Mouse (Mus musculus): ENCODE results near the gene Vamp3. TPM values are rescaled to one million over a fixed set of nuclear protein-coding genes. Genes with fewer than 3 reads are reported as not detected.

Vamp3 gene
- polyA plus RNA-seq, 1 experiment from 2014 or later, result 131 TPM

- peaks cover 5% of the 10 kb centered on the region for H3K36me3 ChIP-seq (ENCODE audit: control insufficient read depth, insufficient read depth, low read length)
- peak overlapping the region; percentile 91 for H3K4me3 ChIP-seq (ENCODE audit: low read length)
- no peak overlapping the region for H3K9ac ChIP-seq (ENCODE audit: low read length)
- no peak for ATAC-seq (ENCODE audit: low read depth)
- peaks cover 10% of the 10 kb centered on the region for H3K4me1 ChIP-seq (replicated peaks; ENCODE audit: control insufficient read depth, insufficient read depth, low read length)
- H3K4me2 ChIP-seq (ENCODE audit: low read depth, low read length), result peak overlapping the region; percentile 57
- 79% methylated on average over 4 of the region's 4 CpGs for WGBS
- H3K27ac ChIP-seq (ENCODE audit: low read length), result peak overlapping the region; percentile 58; the same call in 1 of the 2 replicates
- H3K27me3 ChIP-seq (ENCODE audit: control insufficient read depth, insufficient read depth, low read depth, low read length), result no peaks in the 10 kb centered on the region
- H3K9me3 ChIP-seq (ENCODE audit: control insufficient read depth, low read length), result peaks cover 2% of the 10 kb centered on the region; the same call in 1 of the 2 replicates
Measured at GRCm38 (mm10) chr4:151058634-151059033, 871 bp upstream of the Vamp3 start.

GRCm38 (mm10) chr4:151051162-151051561, 6.6 kb downstream of the Vamp3 start:
- H3K27me3 ChIP-seq (ENCODE audit: control insufficient read depth, insufficient read depth, low read depth, low read length), result no peaks in the 10 kb centered on the region
- no peak overlapping the region for H3K4me2 ChIP-seq (ENCODE audit: low read depth, low read length)
- peaks cover 2% of the 10 kb centered on the region for H3K4me1 ChIP-seq (replicated peaks; ENCODE audit: control insufficient read depth, insufficient read depth, low read length)
- no peak overlapping the region for H3K27ac ChIP-seq (ENCODE audit: low read length)
- ATAC-seq (ENCODE audit: low read depth), result no peak
- peaks cover 23% of the 10 kb centered on the region for H3K36me3 ChIP-seq (ENCODE audit: control insufficient read depth, insufficient read depth, low read length)
- WGBS, result 82% methylated on average over 1 of the region's 1 CpGs
- H3K9me3 ChIP-seq (ENCODE audit: control insufficient read depth, low read length), result no peaks in the 10 kb centered on the region
- H3K9ac ChIP-seq (ENCODE audit: low read length), result no peak overlapping the region
- no peak overlapping the region for H3K4me3 ChIP-seq (ENCODE audit: low read length)

GRCm38 (mm10) chr4:151046524-151046923, 11.2 kb downstream of the Vamp3 start:
- Histone ChIP-seq H3K4me1 (replicated peaks; ENCODE audit: control insufficient read depth, insufficient read depth, low read length) (peaks cover 8% of the 10 kb centered on the region), H3K36me3 (ENCODE audit: control insufficient read depth, insufficient read depth, low read length) (peaks cover 16% of the 10 kb centered on the region; the same call in 1 of the 2 replicates)
- 86% methylated on average over 3 of the region's 3 CpGs for WGBS

GRCm38 (mm10) chr4:151044944-151045570, 12.7 kb downstream of the Vamp3 start:
- peaks cover 8% of the 10 kb centered on the region; the same call in 1 of the 2 replicates for H3K36me3 ChIP-seq (ENCODE audit: control insufficient read depth, insufficient read depth, low read length)
- peak overlapping the region; percentile 59 for H3K9ac ChIP-seq (ENCODE audit: low read length)
- H3K4me3 ChIP-seq (ENCODE audit: low read length), result peak overlapping the region; percentile 66
- H3K9me3 ChIP-seq (ENCODE audit: control insufficient read depth, low read length), result no peaks in the 10 kb centered on the region
- H3K4me2 ChIP-seq (ENCODE audit: low read depth, low read length), result peak overlapping the region; percentile 76
- 4% methylated on average over 21 of the region's 21 CpGs for WGBS
- H3K27me3 ChIP-seq (ENCODE audit: control insufficient read depth, insufficient read depth, low read depth, low read length), result no peaks in the 10 kb centered on the region
- no peak; the same call in 1 of the 2 replicates for ATAC-seq (ENCODE audit: low read depth)
- peak overlapping the region; percentile 42; the same call in 1 of the 2 replicates for H3K27ac ChIP-seq (ENCODE audit: low read length)
- peaks cover 8% of the 10 kb centered on the region for H3K4me1 ChIP-seq (replicated peaks; ENCODE audit: control insufficient read depth, insufficient read depth, low read length)

More at GRCm38 (mm10) chr4:151046524-151046923, 11.2 kb downstream of the Vamp3 start:
- Histone ChIP-seq H3K9ac (ENCODE audit: low read length) (no peak overlapping the region), H3K9me3 (ENCODE audit: control insufficient read depth, low read length) (no peaks in the 10 kb centered on the region), H3K27me3 (ENCODE audit: control insufficient read depth, insufficient read depth, low read depth, low read length) (no peaks in the 10 kb centered on the region), H3K27ac (ENCODE audit: low read length) (no peak overlapping the region), H3K4me3 (ENCODE audit: low read length) (no peak overlapping the region), H3K4me2 (ENCODE audit: low read depth, low read length) (no peak overlapping the region)
- no peak for ATAC-seq (ENCODE audit: low read depth)

GRCm38 (mm10) chr4:151044037-151044943, 13.5 kb downstream of the Vamp3 start, which contains the start of gene Per3:
Per3 (minus strand) TSS chr4:151044665.
- Histone ChIP-seq H3K4me1 (replicated peaks; ENCODE audit: control insufficient read depth, insufficient read depth, low read length) (peaks cover 8% of the 10 kb centered on the region), H3K9me3 (ENCODE audit: control insufficient read depth, low read length) (no peaks in the 10 kb centered on the region), H3K27me3 (ENCODE audit: control insufficient read depth, insufficient read depth, low read depth, low read length) (no peaks in the 10 kb centered on the region), H3K9ac (ENCODE audit: low read length) (peak within 1 kb of the TSS; percentile 79), H3K27ac (ENCODE audit: low read length) (peak within 1 kb of the TSS; percentile 85), H3K4me3 (ENCODE audit: low read length) (peak within 1 kb of the TSS; percentile 66), H3K36me3 (ENCODE audit: control insufficient read depth, insufficient read depth, low read length) (peaks cover 8% of the 10 kb centered on the region; the same call in 1 of the 2 replicates), H3K4me2 (ENCODE audit: low read depth, low read length) (peak within 1 kb of the TSS; percentile 76)
- peak; percentile 97 for ATAC-seq (ENCODE audit: low read depth)
- under 1% methylated on average over 62 of the region's 79 CpGs for WGBS

GRCm38 (mm10) chr4:151043281-151043680, 14.5 kb downstream of the Vamp3 start:
- peak overlapping the region; percentile 85 for H3K27ac ChIP-seq (ENCODE audit: low read length)
- peak overlapping the region; percentile 79 for H3K9ac ChIP-seq (ENCODE audit: low read length)
- peaks cover 8% of the 10 kb centered on the region; the same call in 1 of the 2 replicates for H3K36me3 ChIP-seq (ENCODE audit: control insufficient read depth, insufficient read depth, low read length)
- H3K4me3 ChIP-seq (ENCODE audit: low read length), result peak overlapping the region; percentile 66
- no peaks in the 10 kb centered on the region for H3K27me3 ChIP-seq (ENCODE audit: control insufficient read depth, insufficient read depth, low read depth, low read length)
- peak overlapping the region; percentile 76 for H3K4me2 ChIP-seq (ENCODE audit: low read depth, low read length)
- 30% methylated on average over 5 of the region's 5 CpGs for WGBS
- H3K4me1 ChIP-seq (replicated peaks; ENCODE audit: control insufficient read depth, insufficient read depth, low read length), result peaks cover 8% of the 10 kb centered on the region
- H3K9me3 ChIP-seq (ENCODE audit: control insufficient read depth, low read length), result no peaks in the 10 kb centered on the region
- peak; percentile 44; the same call in 1 of the 2 replicates for ATAC-seq (ENCODE audit: low read depth)

GRCm38 (mm10) chr4:151041506-151041905, 16.3 kb downstream of the Vamp3 start:
- Histone ChIP-seq H3K9ac (ENCODE audit: low read length) (no peak overlapping the region), H3K4me1 (replicated peaks; ENCODE audit: control insufficient read depth, insufficient read depth, low read length) (peaks cover 8% of the 10 kb centered on the region), H3K4me3 (ENCODE audit: low read length) (no peak overlapping the region), H3K36me3 (ENCODE audit: control insufficient read depth, insufficient read depth, low read length) (peaks cover 1% of the 10 kb centered on the region; the same call in 1 of the 2 replicates), H3K27me3 (ENCODE audit: control insufficient read depth, insufficient read depth, low read depth, low read length) (no peaks in the 10 kb centered on the region), H3K27ac (ENCODE audit: low read length) (no peak overlapping the region), H3K4me2 (ENCODE audit: low read depth, low read length) (no peak overlapping the region), H3K9me3 (ENCODE audit: control insufficient read depth, low read length) (no peaks in the 10 kb centered on the region)
- no peak for ATAC-seq (ENCODE audit: low read depth)
- WGBS, result 78% methylated on average over 5 of the region's 5 CpGs

- no peak for ATAC-seq (ENCODE audit: low read depth)
- Histone ChIP-seq H3K27ac (ENCODE audit: low read length) (no peak overlapping the region), H3K4me3 (ENCODE audit: low read length) (no peak overlapping the region), H3K4me1 (replicated peaks; ENCODE audit: control insufficient read depth, insufficient read depth, low read length) (no peaks in the 10 kb centered on the region), H3K9ac (ENCODE audit: low read length) (no peak overlapping the region), H3K4me2 (ENCODE audit: low read depth, low read length) (no peak overlapping the region), H3K27me3 (ENCODE audit: control insufficient read depth, insufficient read depth, low read depth, low read length) (no peaks in the 10 kb centered on the region), H3K9me3 (ENCODE audit: control insufficient read depth, low read length) (no peaks in the 10 kb centered on the region), H3K36me3 (ENCODE audit: control insufficient read depth, insufficient read depth, low read length) (no peaks in the 10 kb centered on the region)
- WGBS, result 87% methylated on average over 11 of the region's 11 CpGs
Measured at GRCm38 (mm10) chr4:151037800-151038199, 20.0 kb downstream of the Vamp3 start.

GRCm38 (mm10) chr4:151036521-151036920, 21.2 kb downstream of the Vamp3 start:
- no peaks in the 10 kb centered on the region for H3K27me3 ChIP-seq (ENCODE audit: control insufficient read depth, insufficient read depth, low read depth, low read length)
- H3K27ac ChIP-seq (ENCODE audit: low read length), result no peak overlapping the region
- H3K9ac ChIP-seq (ENCODE audit: low read length), result no peak overlapping the region
- no peaks in the 10 kb centered on the region for H3K9me3 ChIP-seq (ENCODE audit: control insufficient read depth, low read length)
- no peak overlapping the region for H3K4me3 ChIP-seq (ENCODE audit: low read length)
- no peaks in the 10 kb centered on the region for H3K36me3 ChIP-seq (ENCODE audit: control insufficient read depth, insufficient read depth, low read length)
- H3K4me2 ChIP-seq (ENCODE audit: low read depth, low read length), result no peak overlapping the region
- no peak for ATAC-seq (ENCODE audit: low read depth)
- 85% methylated on average over 7 of the region's 7 CpGs for whole genome bisulfite sequencing
- H3K4me1 ChIP-seq (replicated peaks; ENCODE audit: control insufficient read depth, insufficient read depth, low read length), result no peaks in the 10 kb centered on the region
